Comparison of ENCODE assay signal across 20 mouse cellular contexts in the genomic region with DNA sequence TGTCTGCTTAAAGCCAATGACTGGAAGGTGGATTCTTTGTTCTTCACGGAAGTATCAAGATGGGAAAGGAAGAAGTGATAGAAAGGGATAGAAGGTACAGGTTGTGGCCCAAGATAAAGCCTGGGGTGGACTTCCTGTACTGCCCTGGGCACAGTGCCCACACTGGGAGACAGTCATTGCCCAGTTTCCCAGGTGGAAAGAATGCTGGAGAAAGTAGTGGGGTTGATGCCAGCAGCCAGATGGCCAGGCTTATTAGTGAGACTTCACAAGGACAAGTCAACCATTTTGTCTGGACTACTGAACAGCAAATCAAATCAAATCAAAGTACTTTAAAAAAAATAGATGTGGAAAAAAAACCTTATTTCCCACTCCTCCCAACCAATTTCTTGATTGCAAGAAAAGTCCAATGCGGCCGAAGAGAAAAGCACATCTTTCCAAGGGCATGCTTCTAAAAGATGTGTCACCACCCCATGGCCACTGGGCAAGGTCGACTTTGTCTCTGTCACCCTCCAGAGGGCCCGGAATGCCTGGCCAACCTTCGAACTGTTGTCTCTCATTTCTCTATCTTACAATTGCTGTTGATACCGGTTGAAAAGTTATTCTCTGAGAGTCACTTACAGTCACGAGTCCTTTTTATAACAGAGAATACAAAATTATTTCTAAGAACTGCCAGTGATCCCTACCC.
DNase-seq lines count a peak whose midpoint lies in the region; ATAC-seq lines count a peak whose summit lies in the region.
"Had no signal": no experiment of that assay in that cellular context is flagged by ENCODE, and none has a peak within 500 bp of the region (broad histone marks: within the 10 kb centered on the region; RNA-seq: fewer than 3 reads in every experiment).

No protein-coding gene starts in this region.

- H3K4me1 ChIP-seq in hindbrain, embryonic 16.5 days (ENCODE audit: control insufficient read depth, insufficient read depth, low read depth, low read length): no peaks in the 10 kb centered on the region
- no peaks in the 10 kb centered on the region for H3K4me1 ChIP-seq in hindbrain, embryonic 11.5 days (replicated peaks; ENCODE audit: control insufficient read depth, insufficient read depth, low read length)
- H3K4me1 ChIP-seq in limb, embryonic 10.5 days: peaks cover 3% of the 10 kb centered on the region; the same call in 1 of the 2 replicates
- no peaks in the 10 kb centered on the region for H3K4me1 ChIP-seq in liver, embryonic 12.5 days
- H3K4me1 ChIP-seq: embryonic facial prominence, embryonic 13.5 days; heart, embryonic 12.5 days; liver, embryonic 13.5 days; neural tube, embryonic 12.5 days had no signal

- ATAC-seq in hindbrain, embryonic 16.5 days: peak; percentile 50; the same call in 1 of the 2 replicates
- ATAC-seq in hindbrain, embryonic 11.5 days (ENCODE audit: low FRiP score): no peak
- ATAC-seq in cerebellum, adult (ENCODE audit: insufficient number of reproducible peaks, low FRiP score, low TSS enrichment): peak; percentile 89
- no peak for ATAC-seq in liver, embryonic 12.5 days
- ATAC-seq: forebrain, embryonic 16.5 days had no signal

- no peak overlapping the region for H3K4me3 ChIP-seq in hindbrain, embryonic 16.5 days (ENCODE audit: low read length)
- no peak overlapping the region for H3K4me3 ChIP-seq in hindbrain, embryonic 11.5 days (ENCODE audit: low read depth, low read length)
- no peak overlapping the region for H3K4me3 ChIP-seq in limb, embryonic 10.5 days
- no peak overlapping the region for H3K4me3 ChIP-seq in liver, embryonic 12.5 days
- H3K4me3 ChIP-seq: embryonic facial prominence, embryonic 13.5 days; heart, embryonic 12.5 days; layer of hippocampus, adult 2 months; liver, embryonic 13.5 days; neural tube, embryonic 12.5 days had no signal

- H3K9ac ChIP-seq in hindbrain, embryonic 16.5 days (ENCODE audit: low read depth, low read length): no peak overlapping the region
- no peak overlapping the region for H3K9ac ChIP-seq in hindbrain, embryonic 11.5 days (ENCODE audit: low read depth, low read length)
- no peak overlapping the region for H3K9ac ChIP-seq in liver, embryonic 12.5 days
- H3K9ac ChIP-seq: embryonic facial prominence, embryonic 13.5 days; heart, embryonic 12.5 days; liver, embryonic 13.5 days; lung, embryonic 14.5 days; neural tube, embryonic 12.5 days had no signal

- no peak for DNase-seq in hindbrain, embryonic 11.5 days (ENCODE audit: low spot score)
- DNase-seq in adrenal gland, adult 2 months: peak; percentile 76
- peak; percentile 97 for DNase-seq in cerebellum, adult 9-11 months
- no peak for DNase-seq in limb, embryonic 10.5 days (ENCODE audit: low spot score)
- DNase-seq in heart, postnatal 14 days: no peak
- DNase-seq: kidney, adult 18-20 months; kidney, postnatal 10 days; liver, embryonic 13.5 days; lung, embryonic 14.5 days; thymus, postnatal 14 days had no signal

- no peaks in the 10 kb centered on the region for H3K27me3 ChIP-seq in hindbrain, embryonic 16.5 days (replicated peaks; ENCODE audit: control insufficient read depth, insufficient read depth, low read length)
- no peaks in the 10 kb centered on the region for H3K27me3 ChIP-seq in hindbrain, embryonic 11.5 days (ENCODE audit: control insufficient read depth, insufficient read depth, low read length)
- no peaks in the 10 kb centered on the region for H3K27me3 ChIP-seq in limb, embryonic 10.5 days (ENCODE audit: low read depth, poor library complexity, severe bottlenecking)
- H3K27me3 ChIP-seq in liver, embryonic 12.5 days (replicated peaks): no peaks in the 10 kb centered on the region
- H3K27me3 ChIP-seq: CH12.LX; embryonic facial prominence, embryonic 13.5 days; heart, embryonic 12.5 days; liver, embryonic 13.5 days; neural tube, embryonic 12.5 days had no signal

- H3K27ac ChIP-seq in hindbrain, embryonic 16.5 days (ENCODE audit: low read depth, low read length): no peak overlapping the region
- H3K27ac ChIP-seq in hindbrain, embryonic 11.5 days (ENCODE audit: low read depth, low read length): no peak overlapping the region
- H3K27ac ChIP-seq in limb, embryonic 10.5 days: no peak overlapping the region
- H3K27ac ChIP-seq in liver, embryonic 12.5 days: no peak overlapping the region
- H3K27ac ChIP-seq: embryonic facial prominence, embryonic 13.5 days; layer of hippocampus, adult 2 months; liver, embryonic 13.5 days; neural tube, embryonic 12.5 days had no signal

- H3K36me3 ChIP-seq in hindbrain, embryonic 16.5 days (ENCODE audit: control insufficient read depth, insufficient read depth, low read length): no peaks in the 10 kb centered on the region
- no peaks in the 10 kb centered on the region for H3K36me3 ChIP-seq in hindbrain, embryonic 11.5 days (ENCODE audit: control insufficient read depth, insufficient read depth, low read length)
- no peaks in the 10 kb centered on the region for H3K36me3 ChIP-seq in limb, embryonic 10.5 days
- no peaks in the 10 kb centered on the region for H3K36me3 ChIP-seq in liver, embryonic 12.5 days
- H3K36me3 ChIP-seq: embryonic facial prominence, embryonic 13.5 days; heart, embryonic 12.5 days; liver, embryonic 13.5 days; neural tube, embryonic 12.5 days had no signal

- WGBS in hindbrain, embryonic 16.5 days: 84% methylated on average over 8 of the region's 8 CpGs
- 89% methylated on average over 8 of the region's 8 CpGs for WGBS in hindbrain, embryonic 11.5 days
- WGBS in limb, embryonic 10.5 days: 89% methylated on average over 8 of the region's 8 CpGs
- 65% methylated on average over 8 of the region's 8 CpGs for WGBS in liver, embryonic 12.5 days (ENCODE audit: insufficient replicate concordance)

- H3K9me3 ChIP-seq in hindbrain, embryonic 16.5 days (ENCODE audit: control insufficient read depth, low read length): no peaks in the 10 kb centered on the region
- no peaks in the 10 kb centered on the region for H3K9me3 ChIP-seq in hindbrain, embryonic 11.5 days (ENCODE audit: control insufficient read depth, low read length)
- no peaks in the 10 kb centered on the region for H3K9me3 ChIP-seq in limb, embryonic 10.5 days (replicated peaks)
- H3K9me3 ChIP-seq in liver, embryonic 12.5 days (replicated peaks): no peaks in the 10 kb centered on the region
- H3K9me3 ChIP-seq: embryonic facial prominence, embryonic 13.5 days; heart, embryonic 12.5 days; liver, embryonic 13.5 days; neural tube, embryonic 12.5 days had no signal

- H3K4me2 ChIP-seq in hindbrain, embryonic 16.5 days (ENCODE audit: low read length): no peak overlapping the region
- no peak overlapping the region for H3K4me2 ChIP-seq in hindbrain, embryonic 11.5 days (replicated peaks; ENCODE audit: low read depth, low read length)
- no peak overlapping the region for H3K4me2 ChIP-seq in liver, embryonic 12.5 days
- H3K4me2 ChIP-seq: embryonic facial prominence, embryonic 13.5 days; heart, embryonic 12.5 days; liver, embryonic 13.5 days; lung, embryonic 14.5 days; midbrain, embryonic 11.5 days; neural tube, embryonic 12.5 days had no signal

- intact Hi-C loops in heart, postnatal 14 days (cut with DNase I): no loop called here

Comparison
In these comparisons a context has a peak if more than half of its experiments do, and no peak if none do; other contexts are left out.
1. ATAC-seq: peak in hindbrain, embryonic 16.5 days (single experiment) and cerebellum, adult (single experiment); none in hindbrain, embryonic 11.5 days (single experiment) and liver, embryonic 12.5 days (single experiment).
2. DNase-seq: peak in adrenal gland, adult 2 months (single experiment) and cerebellum, adult 9-11 months (single experiment); none in hindbrain, embryonic 11.5 days (single experiment), limb, embryonic 10.5 days (single experiment) and heart, postnatal 14 days (0 of 2).